Mouse (Mus musculus): ENCODE measurements around the gene Cda. TPM values are rescaled to one million over a fixed set of nuclear protein-coding genes. Genes with fewer than 3 reads are reported as not detected.

The Cda gene
- polyA plus RNA-seq, 1 experiment: not detected

GRCm38 (mm10) chr4:138348716-138349115 lies 19.1 kb downstream of the Cda start:
- 69% methylated on average over 7 of the region's 7 CpGs for WGBS
- H3K4me1 ChIP-seq (ENCODE audit: control insufficient read depth, insufficient read depth, low read length): no peaks in the 10 kb centered on the region
- no peak overlapping the region for H3K4me3 ChIP-seq (replicated peaks; ENCODE audit: control insufficient read depth, low read depth, low read length)
- TF ChIP-seq CTCF (IDR thresholded peaks at IDR 0.05; ENCODE audit: control insufficient read depth, insufficient read depth, low read length) (no peak), POLR2A (IDR thresholded peaks at IDR 0.05; ENCODE audit: borderline replicate concordance, control insufficient read depth, low read depth, low read length) (no peak)
- no peak overlapping the region for H3K27ac ChIP-seq (ENCODE audit: control insufficient read depth, insufficient read depth, low read depth, low read length, poor library complexity)

- Histone ChIP-seq H3K4me1 (ENCODE audit: control insufficient read depth, insufficient read depth, low read length) (no peaks in the 10 kb centered on the region), H3K27ac (ENCODE audit: control insufficient read depth, insufficient read depth, low read depth, low read length, poor library complexity) (no peak overlapping the region), H3K4me3 (replicated peaks; ENCODE audit: control insufficient read depth, low read depth, low read length) (no peak overlapping the region)
- TF ChIP-seq POLR2A (IDR thresholded peaks at IDR 0.05; ENCODE audit: borderline replicate concordance, control insufficient read depth, low read depth, low read length) (no peak), CTCF (IDR thresholded peaks at IDR 0.05; ENCODE audit: control insufficient read depth, insufficient read depth, low read length) (no peak)
- WGBS: 68% methylated on average over 1 of the region's 1 CpGs
Observed at GRCm38 (mm10) chr4:138347280-138347679, 20.5 kb downstream of the Cda start.

GRCm38 (mm10) chr4:138344891-138345545 lies 22.8 kb downstream of the Cda start:
- WGBS: 61% methylated on average over 9 of the region's 9 CpGs
- no peak overlapping the region for H3K27ac ChIP-seq (ENCODE audit: control insufficient read depth, insufficient read depth, low read depth, low read length, poor library complexity)
- no peak overlapping the region for H3K4me3 ChIP-seq (replicated peaks; ENCODE audit: control insufficient read depth, low read depth, low read length)
- no peaks in the 10 kb centered on the region for H3K4me1 ChIP-seq (ENCODE audit: control insufficient read depth, insufficient read depth, low read length)
- TF ChIP-seq CTCF (IDR thresholded peaks at IDR 0.05; ENCODE audit: control insufficient read depth, insufficient read depth, low read length) (no peak), POLR2A (IDR thresholded peaks at IDR 0.05; ENCODE audit: borderline replicate concordance, control insufficient read depth, low read depth, low read length) (no peak)

- Histone ChIP-seq H3K27ac (ENCODE audit: control insufficient read depth, insufficient read depth, low read depth, low read length, poor library complexity) (no peak overlapping the region), H3K4me3 (replicated peaks; ENCODE audit: control insufficient read depth, low read depth, low read length) (no peak overlapping the region), H3K4me1 (ENCODE audit: control insufficient read depth, insufficient read depth, low read length) (no peaks in the 10 kb centered on the region)
- 80% methylated on average over 10 of the region's 10 CpGs for WGBS
- TF ChIP-seq POLR2A (IDR thresholded peaks at IDR 0.05; ENCODE audit: borderline replicate concordance, control insufficient read depth, low read depth, low read length): no peak
- no peak for TF ChIP-seq CTCF (IDR thresholded peaks at IDR 0.05; ENCODE audit: control insufficient read depth, insufficient read depth, low read length)
Observed at GRCm38 (mm10) chr4:138343341-138343837, 24.4 kb downstream of the Cda start.

GRCm38 (mm10) chr4:138342778-138343177 lies 25.0 kb downstream of the Cda start:
- Histone ChIP-seq H3K27ac (ENCODE audit: control insufficient read depth, insufficient read depth, low read depth, low read length, poor library complexity) (no peak overlapping the region), H3K4me1 (ENCODE audit: control insufficient read depth, insufficient read depth, low read length) (no peaks in the 10 kb centered on the region), H3K4me3 (replicated peaks; ENCODE audit: control insufficient read depth, low read depth, low read length) (no peak overlapping the region)
- WGBS: 65% methylated on average over 6 of the region's 6 CpGs
- TF ChIP-seq CTCF (IDR thresholded peaks at IDR 0.05; ENCODE audit: control insufficient read depth, insufficient read depth, low read length): no peak
- TF ChIP-seq POLR2A (IDR thresholded peaks at IDR 0.05; ENCODE audit: borderline replicate concordance, control insufficient read depth, low read depth, low read length): no peak

- Histone ChIP-seq H3K27ac (ENCODE audit: control insufficient read depth, insufficient read depth, low read depth, low read length, poor library complexity) (no peak overlapping the region), H3K4me1 (ENCODE audit: control insufficient read depth, insufficient read depth, low read length) (no peaks in the 10 kb centered on the region), H3K4me3 (replicated peaks; ENCODE audit: control insufficient read depth, low read depth, low read length) (no peak overlapping the region)
- TF ChIP-seq CTCF (IDR thresholded peaks at IDR 0.05; ENCODE audit: control insufficient read depth, insufficient read depth, low read length): no peak
- TF ChIP-seq POLR2A (IDR thresholded peaks at IDR 0.05; ENCODE audit: borderline replicate concordance, control insufficient read depth, low read depth, low read length): no peak
- 80% methylated on average over 7 of the region's 7 CpGs for WGBS
Observed at GRCm38 (mm10) chr4:138342048-138342447, 25.7 kb downstream of the Cda start.

GRCm38 (mm10) chr4:138341393-138341792 lies 26.4 kb downstream of the Cda start:
- TF ChIP-seq POLR2A (IDR thresholded peaks at IDR 0.05; ENCODE audit: borderline replicate concordance, control insufficient read depth, low read depth, low read length) (no peak), CTCF (IDR thresholded peaks at IDR 0.05; ENCODE audit: control insufficient read depth, insufficient read depth, low read length) (no peak)
- 72% methylated on average over 8 of the region's 8 CpGs for WGBS

GRCm38 (mm10) chr4:138339963-138340362 lies 27.8 kb downstream of the Cda start:
- H3K4me1 ChIP-seq (ENCODE audit: control insufficient read depth, insufficient read depth, low read length): no peaks in the 10 kb centered on the region
- TF ChIP-seq CTCF (IDR thresholded peaks at IDR 0.05; ENCODE audit: control insufficient read depth, insufficient read depth, low read length) (no peak), POLR2A (IDR thresholded peaks at IDR 0.05; ENCODE audit: borderline replicate concordance, control insufficient read depth, low read depth, low read length) (no peak)
- 28% methylated on average over 4 of the region's 4 CpGs for WGBS

More at GRCm38 (mm10) chr4:138341393-138341792, 26.4 kb downstream of the Cda start:
- H3K27ac ChIP-seq (ENCODE audit: control insufficient read depth, insufficient read depth, low read depth, low read length, poor library complexity): no peak overlapping the region
- H3K4me1 ChIP-seq (ENCODE audit: control insufficient read depth, insufficient read depth, low read length): no peaks in the 10 kb centered on the region
- no peak overlapping the region for H3K4me3 ChIP-seq (replicated peaks; ENCODE audit: control insufficient read depth, low read depth, low read length)

More at GRCm38 (mm10) chr4:138339963-138340362, 27.8 kb downstream of the Cda start:
- Histone ChIP-seq H3K4me3 (replicated peaks; ENCODE audit: control insufficient read depth, low read depth, low read length) (no peak overlapping the region), H3K27ac (ENCODE audit: control insufficient read depth, insufficient read depth, low read depth, low read length, poor library complexity) (no peak overlapping the region)
